Mouse (Mus musculus) adipose tissue, adult 10 weeks (tissue): ENCODE data around the gene Sox14. TPM values are rescaled to one million over a fixed set of nuclear protein-coding genes. Genes with fewer than 3 reads are reported as not detected.

ENCODE experiments used
- polyA plus RNA-seq: library from polyadenylated mRNA; stranded (reverse); fragments of 350-450 nt; fragmentation: Illumina TruSeq; extraction: RNeasy Lipid Tissue Mini Kit (QIAGEN cat#74804); gene quantifications from one replicate; pipeline ENCODE4 v1.2.3, GENCODE M21; 2014; ENCODE audit warnings: low read depth, low replicate concordance

Sox14 gene
- polyA plus RNA-seq = not detected

GRCm38 (mm10) chr9:99875618-99876372 lies at the start of gene Sox14:
Sox14 (minus strand) TSS chr9:99876170.

Other genes starting within 250 kb of the Sox14 start
- gene Dzip1l, start 246.7 kb downstream of the Sox14 start, polyA plus RNA-seq = 5.3 TPM
- gene Cldn18, start 158.9 kb downstream of the Sox14 start, polyA plus RNA-seq = not detected